Comparison of ENCODE assay signal across 25 mouse cellular contexts in the genomic region with DNA sequence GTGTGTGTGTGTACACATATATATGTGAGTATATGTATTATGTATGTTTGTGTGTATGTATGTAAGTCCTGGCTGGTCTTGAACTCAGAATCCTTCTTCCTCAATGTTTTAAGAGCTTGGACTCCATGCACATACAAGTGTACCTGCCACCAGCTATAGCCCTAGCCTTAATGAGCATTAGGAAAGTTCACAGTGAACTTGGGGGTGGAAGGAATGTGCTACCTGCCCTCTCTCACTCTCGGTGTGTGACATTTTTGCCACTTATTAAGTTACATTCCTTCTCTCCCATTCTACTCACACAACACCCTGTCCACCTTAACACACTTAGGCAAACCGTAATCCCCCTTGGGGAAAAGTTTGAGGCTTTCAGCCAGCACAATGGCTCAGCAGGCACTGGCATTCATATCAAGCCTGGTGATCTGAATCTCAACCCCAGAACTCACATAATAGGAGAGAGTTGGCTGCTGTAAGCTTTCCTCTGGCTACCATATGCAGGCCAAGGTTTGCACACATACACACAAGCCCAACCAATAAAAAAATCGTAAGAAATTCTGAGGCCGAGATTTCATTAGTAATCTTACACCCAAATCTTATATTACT.
DNase-seq lines count a peak whose midpoint lies in the region; ATAC-seq and TF ChIP-seq lines count a peak whose summit lies in the region.
"Had no signal": no experiment of that assay in that cellular context is flagged by ENCODE, and none has a peak within 500 bp of the region (broad histone marks: within the 10 kb centered on the region; RNA-seq: fewer than 3 reads in every experiment).

No protein-coding gene starts in this region.

- H3K9ac ChIP-seq in forebrain, embryonic 12.5 days: no peak overlapping the region
- H3K9ac ChIP-seq in forebrain, postnatal 0 days: no peak overlapping the region
- H3K9ac ChIP-seq in midbrain, postnatal 0 days (replicated peaks; ENCODE audit: low read length, poor library complexity, severe bottlenecking): no peak overlapping the region
- H3K9ac ChIP-seq in midbrain, embryonic 16.5 days (ENCODE audit: low read depth, low read length): no peak overlapping the region
- H3K9ac ChIP-seq: embryonic facial prominence, embryonic 13.5 days; heart, embryonic 13.5 days; hindbrain, embryonic 14.5 days; limb, embryonic 13.5 days; stomach, embryonic 15.5 days had no signal

- no peak overlapping the region for H3K4me2 ChIP-seq in forebrain, embryonic 12.5 days
- no peak overlapping the region for H3K4me2 ChIP-seq in forebrain, postnatal 0 days (ENCODE audit: low read depth)
- no peak overlapping the region for H3K4me2 ChIP-seq in midbrain, postnatal 0 days (ENCODE audit: low read depth, low read length, poor library complexity, severe bottlenecking)
- no peak overlapping the region for H3K4me2 ChIP-seq in midbrain, embryonic 16.5 days (ENCODE audit: low read length)
- H3K4me2 ChIP-seq: embryonic facial prominence, embryonic 13.5 days; heart, embryonic 13.5 days; hindbrain, embryonic 14.5 days; limb, embryonic 13.5 days; liver, embryonic 11.5 days; stomach, embryonic 15.5 days had no signal

- TF ChIP-seq POLR2A in brain, embryonic 14.5 days (IDR thresholded peaks at IDR 0.05; ENCODE audit: borderline replicate concordance, extremely low read depth, insufficient read depth, insufficient read length, poor library complexity, severe bottlenecking): no peak

- no peaks in the 10 kb centered on the region for H3K27me3 ChIP-seq in forebrain, embryonic 12.5 days
- H3K27me3 ChIP-seq in forebrain, postnatal 0 days (ENCODE audit: insufficient read depth, low read length): no peaks in the 10 kb centered on the region
- H3K27me3 ChIP-seq in midbrain, postnatal 0 days (ENCODE audit: insufficient read depth, low read length): no peaks in the 10 kb centered on the region
- no peaks in the 10 kb centered on the region for H3K27me3 ChIP-seq in midbrain, embryonic 16.5 days (ENCODE audit: control insufficient read depth, insufficient read depth, low read depth, low read length)
- H3K27me3 ChIP-seq: embryonic facial prominence, embryonic 13.5 days; heart, embryonic 13.5 days; limb, embryonic 13.5 days; megakaryocyte, embryonic 14.5 days; stomach, embryonic 15.5 days had no signal

- no peak for TF ChIP-seq CTCF in forebrain, postnatal 0 days (IDR thresholded peaks at IDR 0.05; ENCODE audit: low read depth)
- TF ChIP-seq CTCF in midbrain, postnatal 0 days (IDR thresholded peaks at IDR 0.05): no peak
- no peak for TF ChIP-seq CTCF in brain, embryonic 14.5 days (IDR thresholded peaks at IDR 0.05; ENCODE audit: borderline replicate concordance, extremely low read depth, insufficient read depth, insufficient read length)

- no peak overlapping the region for H3K4me3 ChIP-seq in forebrain, embryonic 12.5 days (replicated peaks)
- H3K4me3 ChIP-seq in forebrain, postnatal 0 days (ENCODE audit: low read depth, low read length): no peak overlapping the region
- H3K4me3 ChIP-seq in midbrain, postnatal 0 days (ENCODE audit: low read depth, low read length): no peak overlapping the region
- no peak overlapping the region for H3K4me3 ChIP-seq in midbrain, embryonic 16.5 days (ENCODE audit: low read depth, low read length)
- H3K4me3 ChIP-seq: embryonic facial prominence, embryonic 13.5 days; heart, embryonic 13.5 days; limb, embryonic 13.5 days; megakaryocyte, embryonic 14.5 days; stomach, embryonic 15.5 days had no signal

- H3K27ac ChIP-seq in forebrain, embryonic 12.5 days: peak overlapping the region; percentile 46; the same call in 1 of the 2 replicates
- H3K27ac ChIP-seq in forebrain, postnatal 0 days (ENCODE audit: low read depth, low read length): no peak overlapping the region
- H3K27ac ChIP-seq in midbrain, postnatal 0 days (ENCODE audit: low read depth, low read length): no peak overlapping the region
- H3K27ac ChIP-seq in midbrain, embryonic 16.5 days (ENCODE audit: low read length): no peak overlapping the region
- H3K27ac ChIP-seq: embryonic facial prominence, embryonic 13.5 days; heart, embryonic 13.5 days; hindbrain, embryonic 14.5 days; limb, embryonic 13.5 days; stomach, embryonic 15.5 days had no signal

- WGBS in forebrain, embryonic 12.5 days: 44% methylated on average over 4 of the region's 4 CpGs
- WGBS in forebrain, postnatal 0 days: 30% methylated on average over 4 of the region's 4 CpGs
- WGBS in midbrain, postnatal 0 days: 54% methylated on average over 4 of the region's 4 CpGs
- WGBS in midbrain, embryonic 16.5 days: 50% methylated on average over 4 of the region's 4 CpGs

- ATAC-seq in forebrain, embryonic 12.5 days (ENCODE audit: low FRiP score): peak; percentile 30; the same call in 1 of the 2 replicates
- ATAC-seq in forebrain, postnatal 0 days: no peak
- no peak for ATAC-seq in midbrain, postnatal 0 days (ENCODE audit: low FRiP score)
- ATAC-seq in midbrain, embryonic 16.5 days: no peak
- ATAC-seq: intestine, postnatal 0 days; lung, postnatal 0 days had no signal

- H3K36me3 ChIP-seq in forebrain, embryonic 12.5 days (replicated peaks): 0 out of 2 replicates have a peak, but pooled peaks cover 2% of the 10 kb centered on the region
- H3K36me3 ChIP-seq in forebrain, postnatal 0 days (ENCODE audit: insufficient read depth): no peaks in the 10 kb centered on the region
- no peaks in the 10 kb centered on the region for H3K36me3 ChIP-seq in midbrain, postnatal 0 days (ENCODE audit: insufficient read depth, low read length)
- H3K36me3 ChIP-seq in midbrain, embryonic 16.5 days (ENCODE audit: control insufficient read depth, insufficient read depth, low read length): no peaks in the 10 kb centered on the region
- H3K36me3 ChIP-seq: stomach, embryonic 15.5 days had no signal

- no peak for DNase-seq in forebrain, postnatal 0 days
- DNase-seq in midbrain, postnatal 0 days (ENCODE audit: low spot score): peak; percentile 5
- DNase-seq in brain, embryonic 14.5 days (ENCODE audit: low read depth): peak; percentile 79
- DNase-seq in gonadal fat pad, adult 2 months (ENCODE audit: low read depth): peak; percentile 75
- DNase-seq in embryo, embryonic 11 days: no peak
- no peak for DNase-seq in lung, adult 18-20 months
- DNase-seq: B cell, adult 2 months; cerebellum, adult 9-10 months; gastrocnemius, postnatal 25 days; heart, postnatal 10 days; kidney, postnatal 25 days; lung, postnatal 4 days; midbrain, embryonic 14.5 days; right cerebral cortex, postnatal 25 days had no signal

- H3K4me1 ChIP-seq in forebrain, embryonic 12.5 days: peaks cover 13% of the 10 kb centered on the region
- peaks cover 13% of the 10 kb centered on the region for H3K4me1 ChIP-seq in forebrain, postnatal 0 days (ENCODE audit: insufficient read depth)
- no peaks in the 10 kb centered on the region for H3K4me1 ChIP-seq in midbrain, postnatal 0 days (ENCODE audit: insufficient read depth, low read length)
- peaks cover 6% of the 10 kb centered on the region for H3K4me1 ChIP-seq in midbrain, embryonic 16.5 days (ENCODE audit: control insufficient read depth, insufficient read depth, low read length)
- H3K4me1 ChIP-seq: megakaryocyte, embryonic 14.5 days; stomach, embryonic 15.5 days had no signal

- no peaks in the 10 kb centered on the region for H3K9me3 ChIP-seq in forebrain, embryonic 12.5 days
- no peaks in the 10 kb centered on the region for H3K9me3 ChIP-seq in forebrain, postnatal 0 days (ENCODE audit: low read length)
- no peaks in the 10 kb centered on the region for H3K9me3 ChIP-seq in midbrain, postnatal 0 days (ENCODE audit: low read length)
- H3K9me3 ChIP-seq in midbrain, embryonic 16.5 days (replicated peaks; ENCODE audit: control insufficient read depth, low read length, poor library complexity, severe bottlenecking): no peaks in the 10 kb centered on the region
- H3K9me3 ChIP-seq: embryonic facial prominence, embryonic 13.5 days; heart, embryonic 13.5 days; limb, embryonic 13.5 days; megakaryocyte, embryonic 14.5 days; stomach, embryonic 15.5 days had no signal

Comparison
In these comparisons a context has a peak if more than half of its experiments do, and no peak if none do; other contexts are left out.
1. DNase-seq: peak in midbrain, postnatal 0 days (single experiment), brain, embryonic 14.5 days (single experiment) and gonadal fat pad, adult 2 months (single experiment); none in forebrain, postnatal 0 days (single experiment), embryo, embryonic 11 days (single experiment) and lung, adult 18-20 months (0 of 2).